Mouse (Mus musculus): Measurements from ENCODE around the gene Tnfrsf1a.

GRCm38 (mm10) chr6:125350231-125350994 lies 1.3 kb downstream of the Tnfrsf1a start:
- TF ChIP-seq CTCF (IDR thresholded peaks at IDR 0.05; ENCODE audit: low read depth, low read length) (no peak), TAL1 (conservative IDR thresholded peaks at IDR 0.05; ENCODE audit: low read depth, low read length) (no peak)
